Mouse (Mus musculus) left cerebral cortex, adult 11 months (tissue): Measurements from ENCODE around the gene Apln.
A peak's percentile ranks its signal among the peaks of the same experiment; 100 is the strongest.

Experiments used
- DNase-seq: peaks from one replicate; pipeline ENCODE4 v3.0.0; 2022; ENCODE audit warnings: low spot score

Gene Apln

GRCm38 (mm10) chrX:48016906-48017601 is 17.6 kb downstream of the Apln start:
- DNase-seq: peak; percentile 37

GRCm38 (mm10) chrX:48011656-48012055 is 23.0 kb downstream of the Apln start:
- no peak for DNase-seq

- DNase-seq: no peak
These were observed 28.6 kb downstream of the Apln start for GRCm38 (mm10) chrX:48006062-48006461.

- no peak for DNase-seq
These were observed 29.9 kb downstream of the Apln start for GRCm38 (mm10) chrX:48004786-48005185.

- no peak for DNase-seq
These were observed 33.5 kb downstream of the Apln start for GRCm38 (mm10) chrX:48001151-48001550.

GRCm38 (mm10) chrX:47998412-47998811 is 36.2 kb downstream of the Apln start:
- no peak for DNase-seq

GRCm38 (mm10) chrX:47992606-47993005 is 42.0 kb downstream of the Apln start:
- peak; percentile 47 for DNase-seq

- DNase-seq: no peak
These were observed 46.6 kb downstream of the Apln start for GRCm38 (mm10) chrX:47988024-47988423.

- peak; percentile 61 for DNase-seq
These were observed 49.5 kb downstream of the Apln start for GRCm38 (mm10) chrX:47985000-47985619.

GRCm38 (mm10) chrX:47977078-47977477 is 57.6 kb downstream of the Apln start:
- DNase-seq: no peak

- DNase-seq: no peak
These were observed 58.1 kb downstream of the Apln start for GRCm38 (mm10) chrX:47976551-47976950.
